Comparison of ENCODE assay signal across 24 mouse cellular contexts in the genomic region with DNA sequence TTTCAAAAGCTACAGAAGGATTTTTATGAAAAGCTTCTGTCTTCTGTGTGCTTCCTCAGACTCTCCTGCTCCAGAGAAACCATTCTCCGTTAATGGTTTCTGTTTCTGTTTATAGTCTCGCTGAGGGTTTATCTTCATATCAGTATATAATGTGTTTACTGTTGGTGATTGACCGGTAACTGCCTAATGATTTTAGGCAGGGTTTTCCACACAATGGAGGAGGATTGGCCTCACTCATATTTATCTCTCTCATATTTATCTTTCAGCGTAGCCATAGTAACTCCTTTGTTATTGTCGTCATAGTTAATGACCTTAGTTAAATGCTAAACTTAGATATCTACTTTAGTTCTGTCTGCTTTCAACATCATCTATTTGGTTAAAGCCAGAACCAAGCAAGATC. TPM values are rescaled to one million over a fixed set of nuclear protein-coding genes. Genes with fewer than 3 reads are reported as not detected.
A peak's percentile ranks its signal among the peaks of the same experiment; 100 is the strongest.
DNase-seq lines count a peak whose midpoint lies in the region; ATAC-seq and TF ChIP-seq lines count a peak whose summit lies in the region.
"Had no signal": no experiment of that assay in that cellular context is flagged by ENCODE, and none has a peak within 500 bp of the region (broad histone marks: within the 10 kb centered on the region; RNA-seq: fewer than 3 reads in every experiment).

No protein-coding gene starts in this region.

- no peaks in the 10 kb centered on the region for H3K9me3 ChIP-seq in lung, postnatal 0 days (ENCODE audit: low read length)
- H3K9me3 ChIP-seq in heart, embryonic 11.5 days (replicated peaks; ENCODE audit: control insufficient read depth, low read length) = no peaks in the 10 kb centered on the region
- H3K9me3 ChIP-seq: heart, embryonic 15.5 days; neural tube, embryonic 12.5 days had no signal

- peak; percentile 61 for ATAC-seq in lung, postnatal 0 days
- ATAC-seq in inflammation-experienced regulatory T-cells, adult 6 months = peak; percentile 34
- ATAC-seq in monocyte, adult 5-6 weeks (replicated peaks; ENCODE audit: insufficient number of reproducible peaks, low FRiP score, low TSS enrichment, poor library complexity, severe bottlenecking) = peak; percentile 66
- ATAC-seq in heart, embryonic 11.5 days (replicated peaks; ENCODE audit: insufficient number of reproducible peaks, low FRiP score, low TSS enrichment) = no peak
- ATAC-seq: hindbrain, postnatal 0 days; liver, embryonic 12.5 days; Patski had no signal

- H3K4me2 ChIP-seq in lung, postnatal 0 days (replicated peaks; ENCODE audit: low read depth, low read length) = 0 out of 2 replicates have a peak overlapping the region, but pooled peaks have one; percentile 2
- no peak overlapping the region for H3K4me2 ChIP-seq in heart, embryonic 11.5 days
- H3K4me2 ChIP-seq: heart, embryonic 15.5 days; limb, embryonic 12.5 days; liver, embryonic 12.5 days; midbrain, embryonic 11.5 days; neural tube, embryonic 12.5 days had no signal

- 27% methylated on average over 5 of the region's 5 CpGs for WGBS in lung, postnatal 0 days
- WGBS in heart, embryonic 11.5 days (ENCODE audit: insufficient replicate concordance) = 73% methylated on average over 5 of the region's 5 CpGs

- TF ChIP-seq EP300 in lung, postnatal 0 days (IDR thresholded peaks at IDR 0.05) = peak; percentile 64

- no peak for TF ChIP-seq CTCF in lung, postnatal 0 days (IDR thresholded peaks at IDR 0.05)

- no peaks in the 10 kb centered on the region for H3K27me3 ChIP-seq in lung, postnatal 0 days (replicated peaks; ENCODE audit: insufficient read depth, low read length)
- H3K27me3 ChIP-seq in heart, embryonic 11.5 days (ENCODE audit: control insufficient read depth, insufficient read depth, low read length) = no peaks in the 10 kb centered on the region
- H3K27me3 ChIP-seq: heart, embryonic 15.5 days; limb, embryonic 12.5 days; liver, embryonic 12.5 days; neural tube, embryonic 12.5 days; Patski had no signal

- no peak overlapping the region for H3K4me3 ChIP-seq in lung, postnatal 0 days (ENCODE audit: low read depth, low read length)
- no peak overlapping the region for H3K4me3 ChIP-seq in heart, embryonic 11.5 days (ENCODE audit: low read depth, low read length)
- H3K4me3 ChIP-seq: forebrain, embryonic 10.5 days; heart, embryonic 15.5 days; limb, embryonic 12.5 days; liver, embryonic 12.5 days; neural tube, embryonic 12.5 days had no signal

- intact Hi-C loops in left cerebral cortex, postnatal 36 days (cut with DNase I) = no loop called here

- no peak overlapping the region for H3K9ac ChIP-seq in lung, postnatal 0 days (replicated peaks; ENCODE audit: low read depth)
- H3K9ac ChIP-seq in heart, embryonic 11.5 days (ENCODE audit: low read depth, low read length) = no peak overlapping the region
- H3K9ac ChIP-seq: heart, embryonic 15.5 days; limb, embryonic 12.5 days; liver, embryonic 12.5 days; neural tube, embryonic 12.5 days had no signal

- H3K36me3 ChIP-seq in lung, postnatal 0 days (ENCODE audit: insufficient read depth, low read length) = no peaks in the 10 kb centered on the region
- no peaks in the 10 kb centered on the region for H3K36me3 ChIP-seq in heart, embryonic 11.5 days (ENCODE audit: control insufficient read depth, insufficient read depth, low read length)
- H3K36me3 ChIP-seq: forebrain, embryonic 10.5 days; heart, embryonic 15.5 days; limb, embryonic 12.5 days; liver, embryonic 12.5 days; neural tube, embryonic 12.5 days had no signal

- no peaks in the 10 kb centered on the region for H3K4me1 ChIP-seq in lung, postnatal 0 days (ENCODE audit: insufficient read depth, low read depth, low read length)
- no peaks in the 10 kb centered on the region for H3K4me1 ChIP-seq in heart, embryonic 11.5 days (ENCODE audit: control insufficient read depth, insufficient read depth, low read length)
- H3K4me1 ChIP-seq: forebrain, embryonic 10.5 days; heart, embryonic 15.5 days; limb, embryonic 12.5 days; neural tube, embryonic 12.5 days had no signal

- H3K27ac ChIP-seq in lung, postnatal 0 days (ENCODE audit: low read length) = no peak overlapping the region
- H3K27ac ChIP-seq in heart, embryonic 11.5 days (ENCODE audit: low read depth, low read length) = no peak overlapping the region
- H3K27ac ChIP-seq: forebrain, embryonic 10.5 days; heart, embryonic 15.5 days; hindbrain, postnatal 0 days; limb, embryonic 12.5 days; liver, embryonic 12.5 days; neural tube, embryonic 12.5 days had no signal

- DNase-seq in lung, postnatal 0 days (ENCODE audit: low spot score) = peak; percentile 75
- DNase-seq in lung, postnatal 36 days = no peak
- DNase-seq in heart, adult 18-20 months = no peak
- no peak for DNase-seq in left cerebral cortex, postnatal 36 days (ENCODE audit: low spot score in 2 of 2)
- DNase-seq: adrenal gland, postnatal 14 days; cerebellum, adult 11 months; cerebellum, postnatal 25 days; kidney, adult 9 months; kidney, postnatal 36 days; lung, postnatal 14 days; right cerebral cortex, adult 18-20 months; thymus, postnatal 4 days had no signal

RNA-seq across cellular contexts. Expression of a gene that starts 18.5 kb away (rescaled TPM):
- polyA plus RNA-seq in lung, postnatal 0 days (2015; fragmentation: Nextera tagmentation; extraction: Ambion mirVana) = 51.2 and 59.3 TPM in 2 replicates
- 10 to 100 TPM in 1 of 3 experiments, 1 to 10 TPM in 2; 5.5 to 17.7 (median 6.8) TPM for polyA plus RNA-seq in inflammation-experienced regulatory T-cells, adult 6 months (2017; shearing (Covaris generic))
- 887 to 1,580 TPM (median 1,277 TPM) in 3 replicates for total RNA-seq in monocyte, adult 5-6 weeks (2017)
- total RNA-seq in heart, adult 18-20 months (2021) = 1 to 10 TPM; 1.1 to 4.1 TPM
- not detected for total RNA-seq in left cerebral cortex, postnatal 36 days (2021)
- 7.1 and 8.2 TPM in 2 replicates for polyA plus RNA-seq in heart, embryonic 11.5 days (2014; fragmentation: Nextera tagmentation; extraction: Ambion mirVana)
- total RNA-seq: layer of hippocampus, postnatal 10 days had no signal

Comparison
In these comparisons a context has a peak if more than half of its experiments do, and no peak if none do; other contexts are left out.
1. RNA of a gene that starts 18.5 kb away (total RNA-seq): 887 to 1,580 TPM in monocyte, adult 5-6 weeks; 1.1 to 4.1 TPM in heart, adult 18-20 months and not detected in left cerebral cortex, postnatal 36 days; every median in the first group is over 100 times any median in the second.